Mouse (Mus musculus): ENCODE measurements around the gene Gstt1. TPM values are rescaled to one million over a fixed set of nuclear protein-coding genes. Genes with fewer than 3 reads are reported as not detected.
"Not testable (repeated sequence)": the region's sequence is repeated elsewhere in the genome, so short reads cannot be mapped to it uniquely, and the experiment has no call there.

Gstt1 gene
- total RNA-seq, 1 experiment from 2014 or later: 93.9 TPM

DNA sequence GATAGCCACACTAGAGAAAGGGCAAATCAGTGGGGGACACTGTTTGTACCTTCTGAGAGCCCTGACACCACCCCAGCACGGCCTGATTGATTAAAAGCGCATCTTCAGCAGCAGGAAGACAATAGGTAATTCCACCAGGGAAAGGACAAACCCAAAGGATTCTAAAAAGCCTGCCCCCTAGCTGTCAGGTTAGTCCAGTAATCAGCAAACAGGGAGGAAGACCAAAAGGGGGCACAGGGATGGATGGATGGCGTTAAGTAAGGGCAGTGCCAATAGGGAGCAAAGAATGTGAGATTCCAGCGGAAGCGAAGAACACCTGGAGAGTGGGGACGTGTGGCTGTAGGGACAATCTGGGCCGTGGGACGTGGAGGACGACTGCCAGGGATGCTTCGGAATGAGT lies 20.3 kb upstream of the Gstt1 start:
- no peak for DNase-seq

DNA sequence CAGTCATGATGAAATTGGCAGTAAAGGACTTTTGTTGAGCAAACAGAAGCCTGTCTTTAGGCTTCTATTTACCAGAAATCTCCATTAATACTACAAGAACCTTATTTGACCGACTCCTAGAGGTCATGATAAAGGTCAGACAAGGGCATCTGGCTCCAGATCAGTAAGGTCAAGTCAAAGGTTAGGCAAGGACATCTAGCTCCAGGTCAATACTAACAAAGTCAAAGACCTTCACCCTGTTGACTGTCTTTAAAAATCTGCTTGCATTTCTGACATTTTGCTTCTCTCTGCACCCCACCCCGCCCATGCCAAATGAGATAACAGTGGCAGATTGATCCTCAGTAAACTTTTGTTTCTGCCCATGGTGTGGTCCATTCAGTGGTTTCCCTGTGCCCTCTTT lies 5.8 kb upstream of the Gstt1 start:
- no peak for DNase-seq

DNA sequence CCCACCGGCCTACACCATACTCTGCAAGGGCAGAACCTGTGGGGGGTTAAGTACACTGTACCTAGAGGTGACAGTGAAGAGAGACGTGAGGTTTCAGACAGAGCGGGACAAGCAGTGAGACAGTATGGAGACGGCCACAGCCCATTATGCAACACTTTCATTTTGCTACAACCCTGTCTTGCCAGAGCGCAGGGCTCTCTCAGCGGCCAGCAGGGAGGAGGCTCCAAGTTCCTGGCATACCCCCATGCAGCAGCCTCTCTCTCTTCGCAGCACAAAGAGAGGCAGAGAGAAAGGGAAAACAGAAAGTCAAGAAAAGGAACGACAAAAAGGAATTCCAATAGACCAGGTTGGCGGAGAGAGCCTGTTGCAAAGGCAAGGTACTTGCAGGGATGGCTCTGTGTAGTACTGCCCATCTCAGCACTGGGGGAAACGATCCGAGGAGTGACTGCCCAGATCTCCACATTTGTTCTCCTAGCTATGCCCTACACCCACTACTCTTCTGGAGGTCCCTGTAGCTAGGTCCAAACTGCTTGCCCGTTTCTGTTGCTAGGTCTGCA lies 687 bp downstream of the Gstt1 start:
- DNase-seq: peak; percentile 71

DNA sequence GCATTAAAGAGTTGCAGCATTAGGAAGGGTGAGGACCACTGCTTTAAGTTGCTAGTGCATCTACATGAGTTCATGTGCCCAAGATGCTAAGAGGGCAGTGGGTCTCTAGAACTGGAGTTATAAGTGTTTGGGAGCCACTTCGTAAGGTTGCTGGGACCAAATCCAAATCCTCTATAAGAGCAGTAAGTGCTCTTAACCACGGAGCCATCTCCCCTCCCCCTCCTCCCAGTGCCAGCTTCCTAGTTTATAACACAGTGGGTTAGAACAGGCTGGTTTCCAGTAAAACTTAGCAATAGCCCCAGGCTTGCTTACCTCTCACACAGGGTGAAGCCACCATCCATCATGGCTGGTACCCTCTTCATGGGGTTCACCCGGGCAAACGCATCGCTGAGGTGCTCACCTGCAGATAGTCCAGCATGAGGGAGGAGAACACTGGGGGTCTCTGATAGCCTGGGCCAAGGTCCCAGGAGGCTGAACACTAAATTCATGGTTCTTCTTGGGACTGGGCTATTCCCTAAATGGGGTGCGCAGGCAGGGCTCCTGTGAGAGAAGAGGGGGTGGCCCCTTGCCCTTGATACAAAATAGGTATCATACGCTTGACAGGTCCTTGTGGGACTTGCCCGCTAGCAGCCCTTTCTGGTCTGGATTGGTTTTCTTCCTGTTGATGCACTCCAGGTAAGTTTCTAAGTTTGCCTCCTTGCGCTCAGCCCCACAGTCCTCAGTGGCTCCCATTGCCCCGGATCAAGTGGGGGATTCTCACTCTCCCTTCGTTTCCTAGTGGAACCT lies 1.5 kb downstream of the Gstt1 start:
- DNase-seq: no peak

DNA sequence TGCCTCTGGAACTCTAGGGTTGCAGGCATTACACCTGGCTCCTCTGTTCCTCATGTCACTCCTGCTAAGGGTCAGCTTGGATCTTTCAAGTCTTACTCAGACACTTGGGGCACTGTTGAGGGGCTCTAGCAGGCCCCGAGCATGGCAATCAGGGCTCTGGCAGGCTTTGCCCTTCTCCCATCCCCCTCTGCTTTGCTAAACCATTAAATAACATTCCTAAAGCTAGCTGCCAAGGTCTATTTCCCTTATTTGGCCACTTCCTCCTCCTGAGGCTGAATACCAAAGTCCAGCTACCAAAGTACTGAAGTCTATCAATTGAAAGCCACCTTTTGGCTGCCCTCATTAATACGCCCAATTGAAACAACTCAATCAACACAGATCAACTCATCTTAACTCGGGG lies 3.5 kb downstream of the Gstt1 start:
- DNase-seq: peak; percentile 59

DNA sequence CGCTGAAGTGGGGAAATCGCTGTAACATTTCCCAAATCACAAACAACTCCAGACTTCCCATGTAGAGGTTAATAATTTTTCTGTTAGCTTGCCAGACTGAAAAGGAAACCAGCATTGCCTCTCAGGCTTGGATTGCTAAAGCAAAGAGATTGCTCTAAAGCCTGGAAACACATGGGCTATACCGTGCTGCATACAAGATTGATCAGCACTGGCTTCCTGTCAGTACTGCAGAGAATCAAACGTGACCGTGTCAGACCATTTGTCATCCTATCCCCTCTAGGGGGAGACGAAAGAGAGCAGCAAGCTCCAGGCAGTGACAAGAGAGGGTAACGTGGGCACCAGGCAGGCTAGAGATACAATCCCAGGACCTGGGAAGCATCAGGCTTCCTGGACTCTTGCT lies 7.6 kb downstream of the Gstt1 start:
- no peak for DNase-seq

DNA sequence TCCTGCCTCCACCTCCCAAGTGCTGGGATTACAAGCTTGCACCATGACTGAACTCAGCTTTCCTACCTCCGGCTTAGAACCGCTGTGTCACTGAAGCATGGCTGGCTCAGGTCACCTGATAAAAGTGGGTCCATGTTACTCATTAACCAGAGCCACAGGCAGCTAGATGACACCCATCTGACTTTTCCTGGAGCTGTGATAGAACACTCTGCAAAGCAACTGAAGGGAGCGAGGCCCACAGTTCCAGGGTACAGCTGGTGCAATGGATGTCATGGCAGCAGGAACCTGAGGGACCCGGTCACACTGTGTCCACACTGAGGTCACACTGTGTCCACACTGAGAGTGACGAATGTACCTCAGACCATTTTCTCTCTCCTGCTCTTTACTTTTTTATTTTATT lies 8.5 kb downstream of the Gstt1 start:
- DNase-seq: no peak

DNA sequence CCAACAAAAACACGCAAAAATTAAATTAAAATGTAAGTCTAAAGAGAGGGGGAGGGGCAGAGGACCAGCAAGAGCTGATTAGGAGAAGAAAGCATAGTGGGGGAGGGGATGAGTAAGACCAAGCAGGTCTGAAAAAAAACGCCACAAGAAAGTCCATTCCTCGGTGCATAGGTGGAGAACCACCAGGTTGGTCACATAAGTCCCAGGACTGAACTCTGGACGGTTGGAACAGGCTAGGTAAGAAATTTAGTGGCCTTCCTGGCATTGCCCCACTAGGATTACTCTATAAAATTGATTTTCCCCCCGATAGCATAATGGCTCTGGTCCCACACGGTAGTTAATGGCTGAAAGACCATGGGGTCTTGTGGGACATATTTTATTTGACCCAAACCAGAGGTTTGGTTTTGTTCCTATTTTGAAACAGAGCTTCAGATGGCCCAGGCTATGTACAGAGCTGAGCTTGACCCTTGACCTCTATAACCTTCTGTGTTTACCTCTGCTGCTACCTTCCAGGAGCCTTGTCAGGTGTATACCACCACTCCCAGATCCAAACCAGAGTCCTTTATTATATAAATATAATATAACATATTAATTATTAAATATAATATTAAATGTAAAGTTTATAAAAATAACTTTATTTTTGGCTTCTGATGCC lies 9.2 kb downstream of the Gstt1 start:
- DNase-seq: no peak

DNA sequence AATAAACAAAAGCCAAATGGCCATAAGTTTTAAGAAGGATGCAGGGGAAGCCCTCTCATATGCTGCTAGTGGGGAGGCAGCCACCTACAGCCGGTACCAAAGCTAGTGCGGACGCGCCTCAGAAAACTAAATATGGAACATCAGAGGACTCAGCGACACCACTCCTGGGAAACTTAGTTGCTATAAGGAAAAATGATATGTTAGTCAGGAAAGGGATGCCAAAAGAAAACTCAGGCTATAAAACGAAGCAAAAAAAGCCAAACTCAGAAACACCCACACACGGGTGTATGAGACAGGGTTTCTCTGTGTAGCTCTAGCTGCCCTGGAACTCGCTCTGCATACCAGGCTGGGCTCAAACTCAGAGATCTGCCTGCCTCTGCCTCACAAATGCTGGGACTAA lies 10.1 kb downstream of the Gstt1 start:
- no peak for DNase-seq

DNA sequence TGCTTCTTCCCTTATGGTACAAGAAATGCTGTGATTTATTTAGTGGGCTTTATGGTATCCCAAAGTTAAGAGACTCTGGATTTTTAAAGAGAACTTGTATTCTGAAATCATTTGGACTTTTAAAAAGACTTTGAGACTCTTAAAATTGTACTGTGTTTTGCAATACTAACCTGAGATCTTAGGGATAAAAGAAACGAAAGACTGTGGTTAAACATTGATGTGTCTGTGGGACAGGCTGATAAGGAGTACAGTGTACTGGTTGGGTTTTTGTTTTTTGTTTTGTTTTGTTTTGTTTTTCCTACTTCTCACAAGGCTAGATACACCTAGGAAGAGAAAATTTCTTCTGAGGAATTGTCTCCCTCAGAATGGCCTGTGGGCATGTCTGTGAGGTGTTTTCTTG lies 12.9 kb downstream of the Gstt1 start:
- DNase-seq: no peak

DNA sequence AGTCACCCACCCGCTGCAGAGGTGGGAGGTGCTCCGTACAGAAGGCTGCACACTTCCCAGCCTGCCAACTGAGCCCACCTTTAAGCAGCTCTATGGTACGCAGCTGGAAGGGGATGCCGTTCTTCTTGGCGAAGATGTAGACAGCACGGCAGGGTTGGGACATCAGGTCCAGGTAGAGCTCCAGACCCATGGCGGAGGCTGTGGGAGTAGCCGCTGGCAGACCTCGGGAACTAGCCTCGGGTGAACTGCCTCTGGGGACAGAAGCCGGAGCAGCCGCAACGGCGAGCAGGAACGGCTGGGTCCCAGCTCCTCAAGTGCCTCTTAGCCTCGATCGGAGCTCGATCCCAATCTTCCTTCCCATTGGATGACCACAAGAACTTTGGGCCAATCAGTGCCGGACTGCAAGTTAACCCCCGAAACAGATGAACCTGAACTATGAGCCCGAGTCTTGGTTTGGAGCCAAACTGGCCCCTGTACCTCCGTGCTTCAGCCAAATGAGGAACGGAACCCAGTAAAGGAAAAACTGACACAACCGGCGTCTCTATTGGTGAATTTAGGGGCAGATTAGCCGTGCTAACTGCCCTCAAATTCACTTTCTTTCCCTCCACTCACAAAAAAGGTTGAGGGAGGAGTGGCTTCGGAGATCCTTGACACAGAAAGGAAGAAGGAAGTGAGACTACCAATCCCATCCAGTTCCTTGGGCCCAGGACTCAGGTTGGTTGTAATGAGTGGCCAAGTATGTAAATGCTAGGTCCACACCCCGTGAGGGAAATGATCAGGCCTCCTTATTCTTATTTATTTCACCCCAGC lies 17.4 kb downstream of the Gstt1 start, which contains the start of the genes Gm20441 and Gstt3:
TSS of gene Gm20441 (minus strand) at position 186 of the 810 bp plus-strand sequence.
TSS of gene Gstt3 (minus strand) at position 646 of the 810 bp plus-strand sequence.
- peak; percentile 84 for DNase-seq

DNA sequence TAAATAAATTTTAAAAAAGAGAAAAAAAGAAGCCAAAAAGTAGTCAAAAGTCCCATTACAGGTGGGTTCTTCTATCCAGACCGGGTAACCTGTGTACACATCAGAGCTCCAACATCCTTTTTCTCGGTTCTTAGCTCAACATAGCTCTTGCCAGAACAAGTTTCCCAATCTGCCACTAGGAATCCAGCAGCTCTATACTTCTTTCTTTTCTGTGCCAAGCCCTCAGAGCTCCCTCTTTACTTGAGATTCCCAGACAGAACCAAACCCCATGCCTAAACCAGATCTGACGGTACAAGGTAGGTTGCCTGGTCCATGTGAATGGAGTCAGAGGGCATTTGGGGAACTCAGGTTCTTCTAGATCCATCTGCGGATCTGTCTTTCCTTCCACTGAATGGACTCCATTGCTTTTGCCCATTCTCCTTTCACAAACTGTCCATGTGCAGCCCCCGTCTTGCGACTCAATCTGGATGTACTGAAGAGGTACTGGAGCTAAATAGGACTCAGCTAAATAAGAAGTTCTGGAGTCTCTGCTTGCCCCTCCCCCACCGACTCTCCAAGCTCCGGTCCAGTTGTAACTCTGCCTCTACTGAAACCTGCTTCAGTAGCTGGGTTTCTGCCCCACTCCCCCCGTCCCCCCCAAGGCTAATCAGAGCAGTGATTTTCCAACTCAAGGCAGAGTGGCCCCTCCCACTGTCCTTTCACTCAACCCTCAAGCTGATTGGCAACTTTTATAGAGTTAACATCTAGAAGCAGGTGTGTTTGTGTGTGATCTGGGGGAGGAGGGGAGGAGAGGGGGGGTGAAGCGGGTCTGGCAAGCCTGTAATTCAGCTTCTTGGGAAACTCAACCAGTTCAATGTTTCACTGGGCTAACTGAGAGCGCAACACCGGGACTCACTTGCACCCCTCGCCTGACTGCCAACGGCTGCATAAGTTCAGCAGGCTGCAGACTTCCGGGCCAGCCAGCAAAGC lies 18.9 kb downstream of the Gstt1 start:
- peak; percentile 30 for DNase-seq

DNA sequence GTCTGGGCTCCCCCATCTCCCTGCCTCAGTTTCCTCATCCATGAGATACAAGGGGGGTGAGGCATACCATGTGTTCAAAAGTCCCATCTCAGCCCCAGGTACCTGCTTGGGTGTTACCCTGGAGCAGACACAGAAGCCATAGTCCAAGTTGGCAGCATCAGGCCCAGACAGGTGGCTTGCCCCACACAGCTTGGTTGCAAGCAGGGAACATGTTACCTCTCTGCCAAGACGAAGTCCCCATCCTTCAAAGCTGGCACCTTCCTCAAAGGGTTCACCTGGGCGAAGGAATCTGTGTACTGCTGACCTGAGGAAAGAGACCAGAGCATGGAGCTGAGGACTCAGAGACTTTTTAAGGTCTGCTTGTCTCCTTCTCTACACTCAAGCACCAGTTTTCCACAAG lies 20.5 kb downstream of the Gstt1 start:
- no peak for DNase-seq

DNA sequence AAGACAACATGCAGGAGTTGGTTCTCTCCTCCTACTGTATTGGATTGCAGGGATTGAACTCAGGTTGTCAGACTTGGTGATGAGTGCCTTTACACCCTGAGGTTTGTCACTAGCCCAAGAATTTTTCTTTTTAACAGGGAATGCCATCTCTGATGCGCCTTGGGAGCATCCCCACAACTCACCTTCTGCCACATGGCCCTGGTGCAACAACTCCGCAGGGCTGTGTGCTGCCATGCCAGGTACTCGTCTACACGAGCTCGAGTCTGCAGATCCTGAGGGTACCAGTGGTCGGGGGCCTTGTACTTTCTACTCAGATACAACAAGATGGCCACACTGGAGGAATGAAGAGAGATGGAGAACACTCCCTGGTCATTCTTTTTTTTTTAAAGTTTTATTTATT lies 21.8 kb downstream of the Gstt1 start:
- DNase-seq: no peak

DNA sequence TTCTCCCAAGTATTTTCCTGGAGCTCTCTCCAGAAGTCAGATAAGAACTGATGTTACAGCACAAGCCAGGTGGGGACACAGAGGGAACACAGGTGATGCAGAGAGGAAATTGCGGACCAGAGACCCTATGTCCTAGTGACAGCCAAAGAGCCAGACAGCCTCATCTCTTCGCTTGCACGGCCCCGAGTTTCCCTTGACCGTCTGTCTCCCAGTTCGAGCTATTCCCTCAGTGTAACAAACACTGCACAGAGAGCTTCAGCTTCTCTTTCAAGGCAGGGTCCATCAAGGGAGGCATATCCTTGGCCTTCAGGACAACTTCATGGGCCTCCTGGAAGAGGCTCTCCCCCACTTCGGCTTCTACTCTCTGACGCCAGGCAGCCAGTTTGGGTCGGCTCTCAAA lies 23.8 kb downstream of the Gstt1 start:
- no peak for DNase-seq

DNA sequence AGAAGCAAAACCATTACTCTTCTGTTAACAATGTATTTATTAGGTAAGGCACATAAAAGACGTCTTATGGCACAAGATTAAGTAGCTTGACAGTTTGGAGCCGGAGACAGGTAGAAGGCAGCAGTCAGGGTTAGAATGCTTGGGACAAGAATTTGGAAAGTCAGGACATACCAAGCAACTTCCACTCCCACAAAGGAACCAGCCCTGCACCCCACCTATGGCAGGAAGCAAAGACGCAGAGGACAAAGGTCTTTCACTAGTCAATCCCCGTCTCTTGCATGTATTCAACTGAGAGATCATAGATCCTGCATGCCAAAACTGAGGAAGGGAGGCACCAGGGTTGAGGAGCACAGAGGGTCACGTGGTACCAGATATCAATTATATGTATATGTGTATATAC lies 24.3 kb downstream of the Gstt1 start:
- DNase-seq: no peak

DNA sequence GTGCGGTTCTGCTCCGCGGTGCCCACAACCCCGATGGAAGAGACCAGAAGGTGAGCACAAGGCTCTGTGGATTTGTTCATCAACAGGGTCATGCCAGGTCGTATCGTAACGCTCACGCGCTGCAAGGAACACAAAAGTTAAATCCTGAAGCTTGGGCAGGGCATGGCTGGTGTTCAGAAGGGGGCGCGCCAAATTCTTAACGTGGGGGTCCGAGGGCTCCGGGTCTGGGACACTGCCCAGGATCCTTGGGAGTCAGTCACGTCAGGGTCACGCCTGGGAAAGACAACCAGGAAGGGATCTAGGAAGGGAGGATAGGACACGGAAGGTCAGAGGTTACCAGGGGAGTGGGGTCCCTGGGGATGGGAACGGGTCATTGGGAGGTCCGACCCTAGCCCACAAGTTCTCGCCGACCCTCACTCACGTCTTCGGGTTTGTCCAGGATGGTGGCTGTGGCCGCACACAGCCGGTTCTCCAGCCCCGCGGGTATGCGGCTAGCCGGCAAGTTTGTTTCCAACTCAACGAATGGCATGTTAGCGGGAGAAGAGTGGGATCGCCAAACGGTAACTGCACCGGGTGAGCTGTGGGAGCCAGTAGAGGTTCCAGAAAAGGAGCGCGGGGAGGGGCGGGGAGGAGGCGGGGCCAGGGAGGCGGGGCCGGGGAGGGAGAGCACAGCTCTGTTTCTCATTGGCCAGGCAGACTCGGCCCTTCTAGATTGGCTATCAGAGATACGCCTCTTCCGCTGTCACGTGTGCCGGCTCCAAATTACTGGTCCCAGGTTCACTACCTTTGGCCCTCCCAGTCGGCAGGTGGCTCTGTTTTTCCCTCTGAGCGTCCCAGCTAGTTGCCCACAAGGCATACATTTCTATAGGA lies 25.4 kb downstream of the Gstt1 start, which contains the start of gene Ddt:
TSS of gene Ddt (minus strand) at position 620 of the 870 bp plus-strand sequence.
- peak; percentile 95 for DNase-seq

DNA sequence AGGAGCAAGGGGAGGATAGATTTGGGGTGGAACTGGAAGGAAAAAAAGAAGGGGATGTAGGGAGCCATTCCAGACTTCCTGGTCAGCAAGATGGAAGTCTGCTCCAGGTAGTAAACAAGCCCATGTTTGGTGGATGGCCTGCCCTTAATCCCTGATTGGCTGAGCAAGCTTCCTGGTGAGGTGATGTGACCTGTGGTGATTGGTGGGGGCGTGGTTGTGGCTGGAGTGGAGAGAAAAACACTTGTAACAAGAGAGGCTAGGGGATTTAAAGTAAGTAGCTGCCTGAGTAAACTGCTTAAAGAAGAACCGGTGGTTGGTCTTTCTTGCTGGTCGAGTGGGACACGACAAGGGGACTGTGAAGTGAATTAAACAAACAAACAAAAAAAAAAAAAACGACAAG lies 30.6 kb downstream of the Gstt1 start:
- not testable (repeated sequence) for DNase-seq

DNA sequence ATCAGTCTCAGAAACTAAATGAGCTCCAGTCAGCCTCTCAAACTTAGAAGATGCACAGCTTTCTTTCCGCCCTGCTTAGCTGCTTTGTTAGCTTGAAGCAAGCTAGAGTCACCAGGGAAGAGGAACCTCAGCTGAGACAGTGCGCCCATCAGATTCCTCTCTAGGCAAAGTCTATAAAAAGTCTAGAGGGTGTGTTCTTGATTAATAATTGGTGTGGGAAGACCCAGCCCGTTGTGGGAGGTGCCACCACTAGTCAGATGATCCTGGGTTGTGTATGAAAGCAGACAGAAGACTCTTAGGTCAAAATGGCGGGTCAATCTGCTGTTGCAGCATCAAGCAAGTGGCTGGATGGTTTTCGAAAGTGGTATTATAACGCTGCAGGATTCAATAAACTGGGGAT lies 31.5 kb downstream of the Gstt1 start:
- DNase-seq: no peak

Measured in adrenal gland, postnatal 14 days (tissue).